Mouse (Mus musculus) embryonic facial prominence, embryonic 10.5 days (tissue): ENCODE results near the gene Gch1. TPM values are rescaled to one million over a fixed set of nuclear protein-coding genes. Genes with fewer than 3 reads are reported as not detected.

Experiments
- DNase-seq: peaks from one replicate; pipeline ENCODE4 v3.0.0-alpha.2; 2017; ENCODE audit warnings: low spot score
- H3K27ac ChIP-seq: fragments of 300-500 bp; sonication (generic); replicated peaks from 2 replicates; pipeline ENCODE4 v1.5.1; 2016; ENCODE audit warnings: mild to moderate bottlenecking
- H3K27me3 ChIP-seq: fragments of 300-500 bp; sonication (generic); replicated peaks from 2 replicates; pipeline ENCODE4 v1.6.1; 2016; ENCODE audit warnings: low read depth, mild to moderate bottlenecking; ENCODE audit not compliant: poor library complexity, severe bottlenecking
- H3K36me3 ChIP-seq: fragments of 300-500 bp; sonication (generic); replicated peaks from 2 replicates; pipeline ENCODE4 v1.6.1; 2016; ENCODE audit warnings: mild to moderate bottlenecking, moderate library complexity
- H3K4me1 ChIP-seq: fragments of 300-500 bp; sonication (generic); 2 replicates; pipeline ENCODE4 v1.6.1; 2016
- H3K4me3 ChIP-seq: fragments of 300-500 bp; sonication (generic); 2 replicates; pipeline ENCODE4 v1.5.1; 2016; ENCODE audit warnings: mild to moderate bottlenecking, moderate library complexity
- H3K9me3 ChIP-seq: fragments of 300-500 bp; sonication (generic); 2 replicates; pipeline ENCODE4 v1.6.1; 2016; ENCODE audit warnings: mild to moderate bottlenecking
- WGBS: fragments of 180-500 bp; shearing (Covaris S2); methylation state at CpG from one replicate; pipeline ENCODE4 v1.1.7; 2016; 5-methylcytosine and 5-hydroxymethylcytosine counted together
- polyA plus RNA-seq: library from polyadenylated mRNA; unstranded; fragments of >200 nt; fragmentation: Nextera tagmentation; extraction: Ambion mirVana; gene quantifications from 2 replicates; pipeline ENCODE4 v1.2.1, GENCODE M21; 2016

Gene Gch1
- polyA plus RNA-seq, 1 experiment from 2014 or later: 1.1 TPM

DNA sequence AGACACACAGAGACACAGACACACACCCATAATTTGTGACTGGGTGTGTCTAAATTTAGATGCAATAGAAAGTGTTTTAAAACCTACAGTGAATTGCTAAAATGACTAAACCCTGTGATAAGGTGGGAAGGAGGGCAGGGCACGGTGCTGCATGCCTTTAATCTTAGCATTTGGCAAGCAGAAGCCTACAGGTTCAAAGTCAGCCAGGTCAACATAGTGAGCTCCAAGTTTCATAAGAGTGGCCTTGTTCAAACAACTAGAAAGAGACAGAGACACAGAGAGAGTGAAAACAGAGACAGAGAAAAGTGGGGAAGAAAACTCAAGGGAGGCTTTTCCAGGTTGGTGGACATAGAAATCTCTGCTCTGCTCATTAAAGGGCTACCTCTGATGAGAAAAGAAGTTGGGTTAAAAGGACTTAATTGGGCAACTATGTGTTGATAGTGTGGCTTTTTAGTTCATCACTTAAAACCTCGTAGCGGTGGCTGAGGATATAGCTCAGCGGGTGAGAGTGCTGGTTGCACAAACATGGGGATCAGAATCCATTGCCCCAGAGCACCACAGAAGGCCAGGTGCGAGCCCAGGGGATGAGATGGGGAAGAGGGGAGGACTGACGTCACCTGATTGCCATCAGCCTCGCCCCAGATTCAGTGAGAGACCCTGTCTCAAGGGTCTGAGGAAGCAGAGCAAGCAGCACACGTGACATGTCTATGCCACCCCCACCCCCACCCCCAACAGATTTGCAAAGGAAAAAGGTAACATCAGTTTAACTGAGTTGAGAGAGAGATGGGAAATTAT lies 31.2 kb upstream of the Gch1 start:
- no peaks in the 10 kb centered on the region for H3K27me3 ChIP-seq
- H3K36me3 ChIP-seq: no peaks in the 10 kb centered on the region
- DNase-seq: no peak
- H3K4me3 ChIP-seq: no peak overlapping the region
- H3K27ac ChIP-seq: no peak overlapping the region
- no peaks in the 10 kb centered on the region for H3K4me1 ChIP-seq
- WGBS: 86% methylated on average over 8 of the region's 8 CpGs
- H3K9me3 ChIP-seq: 0 out of 2 replicates have a peak, but pooled peaks cover 2% of the 10 kb centered on the region

DNA sequence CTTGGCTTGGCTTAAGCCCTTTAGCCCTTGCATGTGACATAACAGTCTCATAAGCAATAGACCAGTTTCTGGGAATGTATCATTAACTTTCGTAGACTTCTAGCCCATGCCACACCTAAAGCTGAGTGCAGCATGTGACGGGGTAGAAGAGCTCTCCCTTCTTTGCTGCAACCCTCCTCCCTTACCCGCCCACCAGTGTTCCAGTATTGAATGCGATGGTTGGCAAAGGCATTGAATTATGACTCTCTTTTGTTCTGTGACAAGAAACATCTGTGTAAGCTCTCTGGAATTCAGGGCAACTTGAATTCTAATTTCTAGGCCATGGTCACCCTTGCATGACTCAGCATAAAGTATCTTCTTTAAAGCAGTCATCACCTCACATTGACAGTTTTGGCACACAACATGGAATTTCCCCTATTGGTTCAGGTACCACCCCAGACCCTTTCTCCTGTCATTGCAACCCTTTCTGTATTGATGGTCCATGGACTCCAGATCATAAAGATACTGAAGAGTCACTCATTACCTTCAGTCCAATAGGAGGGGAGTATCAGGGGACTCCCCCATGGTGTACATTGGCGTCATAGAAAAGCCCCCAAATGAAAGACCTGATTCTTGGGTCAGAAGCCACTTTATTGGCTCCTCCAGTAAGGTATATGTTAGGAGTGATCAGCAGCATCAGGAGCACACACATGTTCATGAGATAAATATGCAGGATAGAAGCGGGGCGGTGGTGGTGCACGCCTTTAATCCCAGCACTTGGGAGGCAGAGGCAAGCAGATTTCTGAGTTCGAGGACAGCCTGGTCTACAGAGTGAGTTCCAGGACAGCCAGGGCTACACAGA lies 29.8 kb upstream of the Gch1 start:
- H3K9me3 ChIP-seq: no peaks in the 10 kb centered on the region
- H3K4me3 ChIP-seq: no peak overlapping the region
- no peaks in the 10 kb centered on the region for H3K36me3 ChIP-seq
- DNase-seq: no peak
- 89% methylated on average over 9 of the region's 9 CpGs for WGBS
- no peaks in the 10 kb centered on the region for H3K4me1 ChIP-seq
- H3K27me3 ChIP-seq: no peaks in the 10 kb centered on the region
- H3K27ac ChIP-seq: no peak overlapping the region

DNA sequence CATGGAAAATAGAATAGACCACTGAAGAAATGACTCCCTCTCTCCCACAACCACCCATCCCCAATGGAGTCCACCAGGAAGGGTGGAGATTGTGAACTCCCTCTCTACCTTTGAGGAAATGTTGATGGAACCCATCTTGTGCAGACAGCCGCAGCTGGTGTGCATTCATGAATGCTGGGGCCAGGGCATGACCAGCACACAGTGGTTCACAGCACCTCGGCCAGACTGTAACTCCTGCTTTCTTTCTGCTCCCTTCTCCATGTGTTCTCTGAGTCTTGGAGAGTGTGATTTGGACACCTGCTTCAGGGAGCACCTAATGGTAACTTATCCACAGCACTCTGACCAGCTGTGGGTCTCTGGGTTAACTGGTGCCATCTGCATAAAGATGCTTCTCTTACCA lies 27.3 kb upstream of the Gch1 start:
- Histone ChIP-seq H3K9me3 (no peaks in the 10 kb centered on the region), H3K27me3 (no peaks in the 10 kb centered on the region), H3K27ac (no peak overlapping the region), H3K4me3 (no peak overlapping the region), H3K36me3 (no peaks in the 10 kb centered on the region), H3K4me1 (no peaks in the 10 kb centered on the region)
- DNase-seq: no peak
- WGBS: 86% methylated on average over 2 of the region's 2 CpGs

DNA sequence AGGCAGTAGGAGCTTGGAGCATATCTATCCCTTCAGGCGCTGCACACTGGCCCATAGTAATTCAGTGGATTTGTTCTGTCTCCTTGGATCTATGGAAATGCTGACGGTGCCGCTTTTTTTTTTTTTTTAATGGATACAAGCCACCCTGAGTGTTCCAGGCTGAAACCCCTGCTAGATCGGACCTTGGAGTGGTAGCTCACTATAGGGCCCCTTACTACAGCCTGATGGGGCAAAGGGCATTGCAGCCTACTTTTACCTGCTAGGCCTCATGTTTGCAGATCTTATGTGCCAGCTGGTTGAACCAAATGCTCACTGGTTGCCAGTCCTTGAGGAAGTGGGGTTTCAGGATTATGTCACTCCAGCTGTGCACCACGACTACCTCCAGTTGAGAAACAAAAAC lies 25.2 kb upstream of the Gch1 start:
- 84% methylated on average over 5 of the region's 5 CpGs for WGBS

DNA sequence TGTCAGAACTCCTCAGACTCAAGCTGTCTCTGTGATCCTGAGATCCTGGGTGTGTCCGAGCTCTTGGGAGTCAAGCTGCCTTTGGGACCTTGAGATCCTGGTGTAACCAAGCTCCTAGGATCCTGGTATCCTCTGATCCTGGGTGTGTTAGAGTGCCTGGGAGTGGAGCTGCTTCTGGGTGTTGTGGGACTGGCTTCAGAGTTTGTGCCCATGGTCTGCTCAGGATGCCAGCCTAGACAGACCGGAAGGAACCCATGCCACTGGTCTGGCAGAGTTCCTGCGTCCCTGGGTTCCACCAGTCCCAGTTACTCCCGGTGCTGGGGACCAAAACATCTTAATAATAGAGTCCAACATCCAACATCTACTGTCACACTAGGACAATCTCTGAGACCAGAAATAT lies 24.1 kb upstream of the Gch1 start:
- no peaks in the 10 kb centered on the region for H3K27me3 ChIP-seq
- no peaks in the 10 kb centered on the region for H3K4me1 ChIP-seq
- H3K27ac ChIP-seq: no peak overlapping the region
- DNase-seq: no peak
- H3K4me3 ChIP-seq: no peak overlapping the region
- 82% methylated on average over 4 of the region's 4 CpGs for WGBS
- H3K9me3 ChIP-seq: no peaks in the 10 kb centered on the region
- no peaks in the 10 kb centered on the region for H3K36me3 ChIP-seq

More for the DNA sequence above, 25.2 kb upstream of the Gch1 start:
- Histone ChIP-seq H3K27me3 (no peaks in the 10 kb centered on the region), H3K4me1 (no peaks in the 10 kb centered on the region), H3K36me3 (no peaks in the 10 kb centered on the region), H3K4me3 (no peak overlapping the region), H3K27ac (no peak overlapping the region), H3K9me3 (no peaks in the 10 kb centered on the region)
- no peak for DNase-seq

DNA sequence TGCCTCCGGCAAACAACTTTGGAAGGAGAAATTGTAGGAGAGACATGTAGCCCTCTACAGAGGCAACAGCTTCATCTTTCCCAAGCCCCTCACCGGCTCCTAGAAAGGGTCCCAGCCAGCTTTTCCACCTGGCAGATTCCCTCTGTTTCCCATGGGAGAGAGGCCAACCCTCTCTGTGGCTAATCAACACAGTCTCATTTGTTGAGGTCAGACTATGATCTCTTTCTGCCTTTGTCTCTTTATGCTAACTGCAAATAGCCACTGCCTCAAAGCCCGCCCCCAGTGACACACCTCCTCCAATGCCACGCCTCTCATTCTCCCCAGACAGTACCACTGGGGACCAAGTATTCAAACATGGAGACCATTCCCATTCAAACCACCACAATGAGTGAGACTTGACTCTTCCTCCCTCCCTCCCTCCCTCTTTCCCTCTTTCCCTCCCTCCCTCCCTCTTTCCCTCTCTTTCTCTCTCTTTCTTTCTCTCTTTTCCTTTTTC lies 20.5 kb upstream of the Gch1 start:
- no peak for DNase-seq

DNA sequence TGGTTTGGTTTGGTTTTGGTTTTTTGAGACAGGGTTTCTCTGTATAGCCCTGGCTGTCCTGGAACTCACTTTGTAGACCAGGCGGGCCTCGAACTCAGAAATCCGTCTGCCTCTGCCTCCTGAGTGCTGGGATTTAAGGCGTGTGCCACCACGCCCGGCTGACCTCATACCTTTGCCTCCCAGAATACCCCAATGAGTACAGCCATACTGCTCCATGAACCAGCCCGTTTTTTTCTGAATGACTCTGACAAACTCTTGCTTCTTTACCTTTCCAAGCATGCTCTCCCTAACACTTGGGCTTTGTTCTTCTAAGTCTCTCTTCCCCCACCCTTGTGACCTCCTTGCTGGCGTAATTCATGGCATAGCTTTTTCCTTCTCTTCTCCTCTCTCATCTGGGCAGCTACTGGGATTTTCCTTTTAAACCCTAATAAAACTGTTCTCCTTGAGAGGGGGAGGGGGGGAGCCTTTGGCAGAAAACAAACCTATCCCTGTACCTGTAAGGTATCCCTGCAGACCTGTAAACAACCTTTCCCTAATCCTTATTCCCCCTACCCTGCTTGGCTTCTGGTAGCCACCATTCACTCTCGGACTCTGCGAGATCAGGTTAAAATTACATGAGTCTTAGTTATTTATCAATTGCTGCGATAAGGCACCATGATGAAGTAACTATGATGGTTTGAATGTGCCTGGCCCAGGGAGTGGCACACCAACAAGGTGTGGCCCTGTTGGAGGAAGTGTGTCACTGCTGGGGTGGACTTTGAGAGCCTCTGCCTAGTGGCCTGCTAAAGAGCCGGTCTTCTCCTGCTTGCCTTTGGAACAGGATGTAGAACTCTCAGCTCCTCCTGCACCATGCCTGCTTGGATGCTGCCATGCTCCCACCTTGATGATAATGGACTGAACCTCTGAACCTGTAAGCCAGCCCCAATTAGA lies 19.6 kb upstream of the Gch1 start:
- Histone ChIP-seq H3K36me3 (no peaks in the 10 kb centered on the region), H3K27ac (no peak overlapping the region), H3K9me3 (no peaks in the 10 kb centered on the region), H3K4me1 (no peaks in the 10 kb centered on the region), H3K4me3 (no peak overlapping the region), H3K27me3 (no peaks in the 10 kb centered on the region)
- no peak for DNase-seq
- 87% methylated on average over 12 of the region's 12 CpGs for WGBS

More for the DNA sequence above, 20.5 kb upstream of the Gch1 start:
- no peaks in the 10 kb centered on the region for H3K36me3 ChIP-seq
- H3K9me3 ChIP-seq: no peaks in the 10 kb centered on the region
- no peak overlapping the region for H3K4me3 ChIP-seq
- 84% methylated on average over 4 of the region's 4 CpGs for WGBS
- no peak overlapping the region for H3K27ac ChIP-seq
- no peaks in the 10 kb centered on the region for H3K27me3 ChIP-seq
- H3K4me1 ChIP-seq: no peaks in the 10 kb centered on the region

DNA sequence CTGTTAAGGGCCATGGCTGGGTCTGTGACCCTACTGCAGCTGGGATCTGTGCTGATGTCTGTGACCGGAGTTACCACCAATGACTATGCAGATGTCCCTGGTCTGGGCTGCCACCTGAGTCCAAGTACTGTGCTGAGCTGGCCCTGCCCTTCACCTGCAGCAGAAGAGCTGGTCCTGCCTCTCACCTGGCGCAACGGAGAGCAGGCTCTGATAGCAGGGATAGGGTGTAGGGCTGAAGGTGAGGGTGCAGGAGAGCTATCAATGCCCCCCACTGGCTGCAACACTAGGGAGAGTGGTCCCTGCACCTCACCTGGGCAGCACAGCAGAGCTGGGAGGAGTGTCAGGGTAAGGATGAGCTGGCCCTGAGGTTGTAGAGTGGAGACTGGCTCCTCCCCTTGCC lies 17.4 kb upstream of the Gch1 start:
- 93% methylated on average over 3 of the region's 3 CpGs for WGBS
- no peak overlapping the region for H3K27ac ChIP-seq

DNA sequence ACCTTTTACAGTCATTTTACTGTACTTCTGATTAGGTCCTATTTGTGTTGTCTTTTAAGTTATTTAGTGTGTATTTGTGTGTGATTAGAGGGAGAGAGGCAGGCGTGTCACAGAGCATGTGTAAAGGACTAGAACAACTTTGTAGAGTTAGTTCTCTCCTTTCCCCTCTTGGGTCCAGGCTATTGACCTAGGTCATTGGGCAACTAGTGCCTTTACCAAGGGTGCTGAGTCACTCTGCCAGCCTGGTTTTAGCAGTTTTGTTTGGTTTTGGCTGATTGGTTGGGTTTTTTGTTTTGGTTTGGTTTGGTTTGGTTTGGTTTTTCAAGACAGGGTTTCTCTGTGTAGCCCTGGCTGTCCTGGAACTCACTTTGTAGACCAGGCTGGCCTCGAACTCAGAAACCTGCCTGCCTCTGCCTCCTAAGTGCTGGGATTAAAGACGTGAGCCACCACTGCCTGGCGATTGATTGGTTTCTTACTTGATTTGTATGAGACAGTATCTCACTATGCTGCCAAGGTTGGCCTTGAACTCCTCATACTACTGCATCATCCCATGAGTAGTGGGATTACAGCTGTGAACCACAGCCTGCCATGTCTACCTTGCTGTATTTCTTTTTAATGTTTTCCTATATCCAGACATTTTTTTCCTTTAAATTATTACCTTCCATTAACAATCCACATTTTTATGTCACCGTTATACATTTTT lies 16.2 kb upstream of the Gch1 start:
- Histone ChIP-seq H3K4me1 (no peaks in the 10 kb centered on the region), H3K27me3 (no peaks in the 10 kb centered on the region), H3K9me3 (no peaks in the 10 kb centered on the region), H3K36me3 (no peaks in the 10 kb centered on the region), H3K27ac (no peak overlapping the region), H3K4me3 (no peak overlapping the region)
- WGBS: 88% methylated on average over 5 of the region's 5 CpGs
- DNase-seq: no peak

More for the DNA sequence above, 17.4 kb upstream of the Gch1 start:
- Histone ChIP-seq H3K4me1 (no peaks in the 10 kb centered on the region), H3K36me3 (no peaks in the 10 kb centered on the region), H3K27me3 (no peaks in the 10 kb centered on the region), H3K9me3 (no peaks in the 10 kb centered on the region), H3K4me3 (no peak overlapping the region)
- DNase-seq: no peak

DNA sequence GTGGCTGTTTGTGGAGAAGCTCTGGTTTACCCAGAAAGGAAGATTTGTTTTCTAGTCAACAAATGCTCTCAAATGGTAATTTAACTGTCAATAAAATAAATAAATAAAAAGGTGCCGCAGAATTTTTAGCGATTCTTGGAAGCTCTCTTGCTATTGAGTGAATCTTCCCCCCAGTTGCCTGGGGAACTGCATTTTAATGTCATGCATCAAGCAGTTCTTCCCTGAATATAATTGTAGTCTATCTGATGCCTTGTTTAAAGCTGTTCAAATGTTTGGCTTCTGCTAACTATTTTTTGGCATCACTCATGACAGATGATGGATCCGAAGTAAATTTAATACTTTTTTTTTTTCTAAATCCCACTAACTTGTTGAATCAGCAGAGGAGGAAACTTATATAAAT lies 8.1 kb upstream of the Gch1 start:
- H3K4me3 ChIP-seq: no peak overlapping the region
- no peaks in the 10 kb centered on the region for H3K9me3 ChIP-seq
- no peak overlapping the region for H3K27ac ChIP-seq
- H3K36me3 ChIP-seq: no peaks in the 10 kb centered on the region
- DNase-seq: no peak
- WGBS: 90% methylated on average over 3 of the region's 3 CpGs
- no peaks in the 10 kb centered on the region for H3K27me3 ChIP-seq
- H3K4me1 ChIP-seq: no peaks in the 10 kb centered on the region

DNA sequence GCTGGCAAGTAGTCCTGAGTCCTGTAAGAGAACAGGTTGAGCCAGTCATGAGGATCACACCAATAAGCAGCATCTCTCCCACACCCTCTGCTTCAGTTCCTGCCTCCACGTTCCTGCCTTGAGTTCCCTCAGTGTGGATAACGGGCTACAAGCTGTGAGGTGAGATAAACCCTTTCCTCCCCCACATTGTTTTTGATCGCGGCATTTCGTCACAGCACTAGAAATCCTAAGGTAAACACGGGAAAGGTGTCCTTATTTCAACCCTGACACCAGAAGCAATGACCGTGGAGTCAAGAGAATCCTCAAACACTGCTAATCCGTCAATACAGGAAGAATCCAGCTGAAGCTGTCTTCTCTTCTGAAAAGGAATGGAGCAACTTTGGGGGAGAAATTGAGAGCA lies 7.5 kb upstream of the Gch1 start:
- no peaks in the 10 kb centered on the region for H3K36me3 ChIP-seq
- 84% methylated on average over 8 of the region's 8 CpGs for WGBS
- no peak overlapping the region for H3K27ac ChIP-seq
- DNase-seq: no peak
- H3K4me3 ChIP-seq: no peak overlapping the region
- no peaks in the 10 kb centered on the region for H3K9me3 ChIP-seq
- H3K27me3 ChIP-seq: no peaks in the 10 kb centered on the region; the same call in 1 of the 2 replicates
- no peaks in the 10 kb centered on the region for H3K4me1 ChIP-seq
